Mouse (Mus musculus) cerebellum, adult 9-10 months (tissue): ENCODE results near the gene Cx3cr1.

Experiments used
- DNase-seq: peaks from one replicate; pipeline ENCODE4 v3.0.0; 2022

Gene Cx3cr1

GRCm38 (mm10) chr9:119933675-119934074, 136.0 kb downstream of the Cx3cr1 start:
- no peak for DNase-seq

DNA sequence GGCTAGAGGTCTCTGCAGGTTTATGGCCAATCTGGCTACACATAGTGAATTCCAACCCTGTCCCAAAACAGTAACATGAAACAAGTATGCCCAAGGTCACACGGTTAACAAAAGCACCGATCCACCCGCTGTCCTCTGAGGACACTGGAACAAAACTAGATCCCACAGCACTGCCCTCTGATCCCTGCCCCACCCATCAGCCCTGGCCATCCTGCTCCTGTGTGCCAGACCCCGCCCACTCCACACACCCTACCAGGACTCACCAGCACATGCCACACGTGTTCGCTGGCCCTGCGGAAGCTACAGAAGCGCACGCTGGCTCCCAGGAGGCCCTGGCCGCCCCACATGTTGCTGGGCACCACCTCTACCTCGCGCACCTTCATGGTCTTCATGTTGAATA, 137.3 kb downstream of the Cx3cr1 start:
- no peak for DNase-seq

DNA sequence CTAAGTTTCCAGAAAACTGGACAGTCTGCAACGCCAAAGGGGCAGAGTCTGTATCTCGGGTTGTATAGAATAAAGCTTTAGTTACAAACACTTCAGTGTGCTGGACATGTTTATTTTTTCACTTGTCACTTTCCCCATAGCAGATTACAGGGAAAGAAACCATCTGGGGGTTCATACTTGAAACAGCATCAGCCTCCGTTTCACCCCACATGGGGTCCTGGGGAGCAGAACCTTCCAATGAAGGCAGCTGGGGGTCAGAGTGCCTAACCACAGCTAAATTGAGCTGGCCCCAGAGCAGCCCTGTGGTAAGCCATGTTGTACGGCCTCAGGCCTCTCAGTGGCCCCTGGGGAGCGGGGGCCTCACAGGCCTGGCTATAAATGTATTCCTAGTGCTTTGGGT, 143.2 kb downstream of the Cx3cr1 start:
- no peak for DNase-seq

DNA sequence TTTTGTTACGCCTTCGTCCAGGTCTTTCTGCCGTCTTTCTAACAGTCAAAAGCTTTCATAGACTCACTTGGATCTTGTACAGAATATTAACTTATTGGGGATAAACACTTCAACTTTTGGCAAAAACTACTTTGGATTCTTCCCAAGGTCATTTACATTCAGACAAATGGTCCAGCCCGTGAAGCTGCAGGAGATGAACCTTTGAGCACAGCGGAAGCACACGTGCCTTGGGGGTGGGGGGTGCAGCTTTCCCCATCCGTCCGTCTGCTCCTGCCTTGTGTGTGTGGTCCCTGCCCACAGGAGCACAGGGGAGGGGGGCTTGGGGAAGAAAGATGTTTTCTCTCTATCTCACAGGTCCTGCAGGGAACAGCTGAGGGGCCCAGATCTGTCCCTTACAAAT, 143.9 kb downstream of the Cx3cr1 start:
- DNase-seq: no peak

DNA sequence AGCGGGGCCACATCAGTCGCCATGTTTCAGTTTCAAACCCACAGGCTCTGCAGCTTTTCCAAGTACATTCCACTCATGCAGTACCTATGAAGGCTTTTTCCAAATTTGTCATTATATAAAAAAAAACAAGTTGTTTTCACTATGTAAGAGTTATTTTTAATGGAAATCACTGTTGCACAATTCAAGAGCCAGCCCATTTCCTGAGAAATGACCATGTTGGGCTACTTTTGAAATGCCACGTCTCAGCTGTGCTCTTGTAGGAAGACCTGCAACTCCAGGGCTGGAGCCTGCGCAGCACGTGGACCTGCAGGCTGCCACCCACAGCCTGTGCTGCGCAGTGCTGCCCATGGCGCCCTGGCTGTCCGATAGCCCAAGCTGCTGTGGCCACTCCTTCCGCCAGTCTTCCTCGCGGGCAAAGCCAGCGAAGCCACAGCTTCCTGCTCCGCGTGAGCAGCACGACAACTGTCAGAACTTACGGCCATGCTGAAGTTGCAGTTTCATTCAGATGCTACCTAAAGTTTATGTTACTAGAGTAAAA, 144.5 kb downstream of the Cx3cr1 start:
- DNase-seq: no peak

DNA sequence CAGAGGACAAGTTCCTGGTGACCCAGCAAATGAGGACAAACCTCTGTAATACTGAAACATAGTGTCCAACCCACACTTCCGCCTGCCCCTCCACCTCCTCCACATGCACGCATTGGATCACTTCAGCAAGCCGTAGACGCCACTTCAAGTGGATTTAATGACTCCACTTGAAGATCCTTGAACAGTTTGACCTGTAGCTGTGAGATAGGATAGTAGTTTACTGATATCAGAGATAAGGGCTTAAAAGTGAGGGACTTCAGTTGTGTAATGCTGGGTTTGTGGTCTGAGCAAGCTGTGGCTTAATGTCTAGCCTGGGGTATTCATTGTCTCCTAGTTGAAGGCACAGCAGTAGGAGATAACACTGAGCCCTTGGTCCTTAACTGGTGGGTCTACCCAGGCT, 146.2 kb downstream of the Cx3cr1 start:
- no peak for DNase-seq

- no peak for DNase-seq
Measured at GRCm38 (mm10) chr9:119919858-119920257, 149.8 kb downstream of the Cx3cr1 start.

DNA sequence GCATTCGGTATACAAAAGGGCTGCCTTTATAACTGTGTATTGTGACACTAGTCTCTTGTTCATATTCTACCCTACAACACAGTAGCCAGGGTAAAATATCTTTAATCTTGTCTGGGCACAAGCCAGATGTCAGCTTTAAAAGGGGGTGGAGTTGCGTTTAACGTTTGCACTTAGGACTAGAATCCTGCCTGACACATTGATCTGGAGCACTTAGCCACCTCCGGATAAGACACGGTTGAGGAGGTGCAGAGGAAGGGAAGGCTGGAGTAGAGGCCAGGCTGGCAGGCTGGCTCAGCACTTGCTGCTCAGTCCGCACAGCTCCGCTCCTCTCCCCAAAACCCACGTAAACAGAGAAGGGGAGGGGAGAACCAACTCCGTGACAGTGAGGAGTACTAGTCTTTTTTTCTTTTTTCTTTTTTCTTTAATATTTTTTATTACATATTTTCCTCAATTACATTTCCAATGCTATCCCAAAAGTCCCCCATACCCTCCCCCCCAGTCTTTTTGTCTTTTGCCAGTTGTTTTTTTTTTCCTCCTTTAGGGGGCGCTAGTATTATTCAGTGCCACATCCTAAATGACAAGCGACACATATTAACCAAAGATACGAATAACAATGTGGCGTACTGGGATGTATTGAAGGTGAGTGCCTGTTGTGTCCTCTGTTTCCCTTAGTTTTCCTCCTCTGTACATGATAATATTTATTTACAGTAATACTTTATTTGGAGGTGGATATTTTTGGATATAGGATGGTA, 156.4 kb downstream of the Cx3cr1 start:
- no peak for DNase-seq

GRCm38 (mm10) chr9:119909931-119910330, 159.7 kb downstream of the Cx3cr1 start:
- no peak for DNase-seq

DNA sequence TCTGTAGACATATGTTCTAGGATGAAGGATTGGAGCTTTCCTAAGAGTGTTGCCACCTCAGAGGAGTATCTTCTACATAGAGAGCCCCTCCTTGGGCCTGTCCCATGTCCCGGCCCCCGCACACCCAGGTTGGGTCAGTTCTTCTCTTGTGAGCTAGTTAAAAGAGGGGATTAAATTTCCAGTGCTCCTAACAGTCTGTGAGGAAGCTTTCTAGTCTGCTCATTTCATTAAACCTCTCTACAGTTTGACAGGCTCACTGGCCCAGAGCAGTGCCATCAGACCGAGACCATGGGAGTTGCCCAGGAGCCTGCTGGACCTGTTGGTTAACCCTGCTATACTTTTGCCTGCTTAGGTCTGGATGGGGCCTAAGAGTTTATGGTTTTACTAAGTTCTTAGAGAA, 161.0 kb downstream of the Cx3cr1 start:
- DNase-seq: no peak

GRCm38 (mm10) chr9:119902410-119903151, 167.1 kb downstream of the Cx3cr1 start:
- DNase-seq: no peak

DNA sequence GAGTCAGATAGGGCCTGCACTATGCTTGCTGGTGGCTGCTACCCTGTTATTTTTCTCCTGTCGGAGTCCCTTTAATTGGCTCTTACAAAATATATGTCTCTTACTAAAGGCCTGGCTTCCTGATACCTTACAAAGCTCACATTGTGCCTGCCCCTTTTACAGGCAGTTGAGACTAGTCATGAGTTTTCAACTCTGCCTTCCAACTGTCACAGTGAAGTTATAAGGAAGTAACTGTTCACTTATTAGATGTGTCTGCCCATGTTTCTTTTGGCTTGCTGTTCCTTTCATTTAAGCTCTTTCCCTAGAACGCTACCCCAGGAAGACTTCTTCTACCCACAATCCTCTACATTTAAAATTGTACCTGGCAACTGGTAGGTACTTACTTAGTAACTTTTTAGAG, 170.2 kb downstream of the Cx3cr1 start:
- DNase-seq: no peak

- no peak for DNase-seq
Measured at GRCm38 (mm10) chr9:119895040-119895721, 174.5 kb downstream of the Cx3cr1 start.

GRCm38 (mm10) chr9:119894339-119895009, 175.2 kb downstream of the Cx3cr1 start, which contains the start of gene Wdr48:
TSS of gene Wdr48 (plus strand) at chr9:119894878.
- DNase-seq: peak; percentile 98

DNA sequence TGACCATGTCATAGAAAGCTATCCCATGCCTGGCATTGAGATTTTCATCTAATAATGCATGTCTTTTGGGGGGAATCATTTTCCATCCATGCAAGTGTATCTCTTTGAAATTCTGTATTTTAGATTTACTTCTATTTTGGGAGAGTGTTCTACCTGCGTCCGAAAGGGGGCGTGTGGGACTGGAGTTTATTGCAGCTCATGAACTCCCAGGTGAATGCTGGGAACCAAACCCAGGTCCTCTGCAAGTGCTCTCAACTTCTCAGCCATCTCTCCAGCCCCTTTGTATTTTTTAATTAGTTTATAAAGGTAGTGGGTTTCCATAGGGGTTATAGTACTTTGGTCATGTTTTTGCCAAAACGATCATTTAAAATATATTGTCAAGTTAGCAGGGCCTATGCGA, 175.8 kb downstream of the Cx3cr1 start:
- DNase-seq: no peak

- DNase-seq: no peak
Measured at GRCm38 (mm10) chr9:119890692-119891091, 179.0 kb downstream of the Cx3cr1 start.

DNA sequence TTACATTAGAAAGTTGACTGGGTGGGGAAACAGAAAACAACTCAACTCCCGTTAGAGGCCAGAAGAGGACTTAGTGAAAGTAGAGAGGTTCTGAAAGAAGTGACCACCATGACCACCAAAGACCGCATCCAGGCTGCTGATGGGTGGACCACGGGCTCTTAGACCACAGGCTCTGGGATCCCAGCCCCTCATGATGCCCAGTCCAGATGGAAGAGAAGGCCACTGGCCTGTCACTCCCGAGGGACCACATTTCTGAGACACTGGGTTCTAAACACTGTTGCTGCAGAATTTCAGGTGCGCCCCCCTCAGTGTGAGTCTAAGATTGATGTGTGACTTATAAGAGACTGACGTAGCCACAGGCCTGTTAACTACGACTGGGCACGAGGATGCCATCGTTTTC, 180.2 kb downstream of the Cx3cr1 start:
- no peak for DNase-seq

DNA sequence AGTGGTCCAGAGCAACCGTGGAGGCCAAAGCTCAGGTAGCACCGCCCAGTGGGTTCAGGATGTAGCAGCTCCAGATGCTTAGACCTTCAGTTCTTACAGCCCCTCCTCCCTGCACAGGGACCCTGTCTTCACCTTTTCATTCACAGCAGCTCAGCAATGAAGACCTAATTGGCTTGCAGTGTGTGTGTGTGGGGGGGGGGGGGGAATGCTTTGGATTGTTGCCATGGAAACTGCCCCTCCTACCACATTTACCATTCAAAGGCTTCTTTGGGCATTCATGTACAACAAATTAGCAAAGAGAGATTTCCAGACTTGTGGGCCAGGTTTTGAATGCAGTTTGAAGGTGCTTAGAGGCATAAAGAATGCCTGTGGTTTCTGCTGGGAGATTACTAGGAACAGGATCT, 180.8 kb downstream of the Cx3cr1 start:
- DNase-seq: no peak

DNA sequence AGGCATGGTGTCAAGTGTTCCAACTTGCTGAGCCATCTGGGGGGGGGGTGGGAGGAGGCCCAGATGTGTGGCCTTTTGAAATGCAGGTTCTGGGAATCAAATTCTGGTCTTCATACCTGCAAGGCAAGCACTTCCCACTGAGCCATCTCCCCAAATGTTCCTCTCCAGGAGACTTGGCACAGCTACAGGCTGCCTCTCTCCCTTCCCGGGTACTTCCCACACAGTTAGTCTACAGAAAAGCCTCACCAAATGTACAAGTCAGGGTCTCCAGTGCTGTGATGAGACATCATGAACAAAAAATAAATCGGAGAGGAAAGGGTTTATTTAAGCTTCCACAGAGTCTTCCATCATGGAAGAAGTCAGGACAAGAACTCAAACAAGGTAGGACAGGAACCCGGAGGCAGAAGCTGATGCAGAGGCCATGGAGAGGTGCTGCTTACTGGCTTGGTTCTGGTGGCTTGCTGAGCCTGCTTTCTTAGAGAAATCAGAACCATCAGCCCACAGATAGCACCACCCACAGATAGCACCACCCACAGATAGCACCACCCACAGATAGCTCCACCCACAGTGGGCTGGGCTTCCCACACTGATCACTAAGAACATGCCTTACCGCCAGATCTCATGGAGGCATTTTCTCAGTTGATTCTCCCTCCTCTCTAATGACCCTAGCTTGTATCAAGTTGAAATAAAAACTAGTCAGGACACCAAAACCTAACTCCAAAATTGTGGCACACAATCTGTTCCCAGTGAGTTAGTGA, 182.4 kb downstream of the Cx3cr1 start:
- no peak for DNase-seq

- DNase-seq: no peak
Measured at GRCm38 (mm10) chr9:119854170-119854569, 215.5 kb downstream of the Cx3cr1 start.

- no peak for DNase-seq
Measured at GRCm38 (mm10) chr9:119853071-119853846, 216.4 kb downstream of the Cx3cr1 start.
